Mouse (Mus musculus) liver, adult 2 months (tissue): ENCODE results near the gene Fbrsl1.

Experiments
- CTCF ChIP-seq: fragments of 200-500 bp; IDR thresholded peaks from 2 replicates; pipeline ENCODE4 v1.5.1; 2011; ENCODE audit warnings: low read depth, low read length, control low read depth
- POLR2A ChIP-seq: fragments of 200-500 bp; IDR thresholded peaks from 2 replicates; pipeline ENCODE4 v1.6.1; 2011; ENCODE audit warnings: low read length, control low read depth; ENCODE audit not compliant: insufficient read depth; ENCODE audit errors: extremely low read depth

GRCm38 (mm10) chr5:110363179-110363821 lies 85.0 kb downstream of the Fbrsl1 start:
- TF ChIP-seq POLR2A (no peak), CTCF (no peak)
